ENCODE assay signal across 18 mouse cellular contexts in the genomic region with DNA sequence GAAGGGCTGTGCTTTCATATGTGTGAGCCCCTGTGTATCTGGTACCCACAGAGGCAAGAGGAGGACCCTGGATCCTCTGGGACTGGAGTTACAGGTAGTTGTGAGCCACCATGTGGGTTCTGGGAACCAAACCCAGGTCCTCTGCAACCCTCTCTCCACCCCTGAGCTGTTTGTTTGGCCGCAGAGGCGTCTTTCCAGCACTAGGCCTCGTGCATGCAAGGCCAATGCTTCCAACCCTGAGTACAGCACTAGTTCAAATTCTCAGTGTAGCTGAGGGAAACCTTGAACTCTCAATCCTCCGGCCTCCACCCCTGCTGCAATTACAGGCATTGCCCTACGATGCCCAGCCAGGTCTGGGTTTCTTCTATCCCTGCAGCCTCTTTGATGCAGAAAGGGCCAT. TPM values are rescaled to one million over a fixed set of nuclear protein-coding genes. Genes with fewer than 3 reads are reported as not detected.
"Had no signal": no experiment of that assay in that cellular context is flagged by ENCODE, and none has a peak within 500 bp of the region (broad histone marks: within the 10 kb centered on the region; RNA-seq: fewer than 3 reads in every experiment).

No protein-coding gene starts in this region.

- H3K4me2 ChIP-seq: limb, embryonic 12.5 days; liver, embryonic 13.5 days; lung, embryonic 15.5 days; midbrain, embryonic 11.5 days; midbrain, embryonic 15.5 days; neural tube, embryonic 13.5 days had no signal

- H3K9ac ChIP-seq: limb, embryonic 12.5 days; liver, embryonic 13.5 days; liver, postnatal 0 days; lung, embryonic 15.5 days; midbrain, embryonic 15.5 days; neural tube, embryonic 13.5 days had no signal

- H3K27me3 ChIP-seq: midbrain, embryonic 15.5 days had no signal

- H3K27ac ChIP-seq: limb, embryonic 12.5 days; liver, embryonic 13.5 days; lung, embryonic 15.5 days; macrophage; midbrain, embryonic 15.5 days; neural tube, embryonic 13.5 days had no signal

- H3K4me1 ChIP-seq: limb, embryonic 12.5 days; liver, embryonic 13.5 days; midbrain, embryonic 15.5 days; neural tube, embryonic 13.5 days had no signal

- DNase-seq: kidney, postnatal 25 days; liver; liver, embryonic 13.5 days; liver, postnatal 0 days; lung, postnatal 14 days; spleen, adult 18-20 months; thymus, postnatal 36 days had no signal

- H3K36me3 ChIP-seq: limb, embryonic 12.5 days; liver, embryonic 13.5 days; lung, embryonic 15.5 days; midbrain, embryonic 15.5 days; neural tube, embryonic 13.5 days had no signal

- ATAC-seq: liver, postnatal 0 days; midbrain, embryonic 15.5 days had no signal

- H3K4me3 ChIP-seq: limb, embryonic 12.5 days; liver, embryonic 13.5 days; lung, embryonic 15.5 days; megakaryocyte, embryonic 14.5 days; midbrain, embryonic 15.5 days; neural tube, embryonic 13.5 days had no signal

- H3K9me3 ChIP-seq: liver, embryonic 13.5 days; lung, embryonic 15.5 days; midbrain, embryonic 15.5 days had no signal

RNA-seq across cellular contexts. Expression of a gene that starts 23.4 kb away (rescaled TPM):
- total RNA-seq: layer of hippocampus, postnatal 25 days; monocyte, adult 5-6 weeks had no signal
- polyA plus RNA-seq: kidney, embryonic 16.5 days; limb, embryonic 12.5 days; liver, embryonic 13.5 days; lung, embryonic 15.5 days; macrophage; midbrain, embryonic 11.5 days; midbrain, embryonic 15.5 days; neural tube, embryonic 13.5 days; stomach, embryonic 14.5 days had no signal

RNA-seq across cellular contexts. Expression of a gene that starts 53.1 kb away (rescaled TPM):
- total RNA-seq: monocyte, adult 5-6 weeks had no signal
- polyA plus RNA-seq: macrophage had no signal
